Mouse (Mus musculus) ES-Bruce4 (cell line): ENCODE data around the gene Pax2.

Experiments
- CTCF ChIP-seq: IDR thresholded peaks from one replicate; pipeline ENCODE4 v1.8.1; 2011; ENCODE audit warnings: low read depth, low read length
- POLR2A ChIP-seq: IDR thresholded peaks from one replicate; pipeline ENCODE4 v1.8.1; 2011; ENCODE audit warnings: low read length; ENCODE audit not compliant: insufficient read depth

- no peak for TF ChIP-seq POLR2A
- TF ChIP-seq CTCF = no peak
These were observed 10.1 kb upstream of the Pax2 start for GRCm38 (mm10) chr19:44745741-44746140.
